Mouse (Mus musculus) cerebellum, adult 11 months (tissue): Measurements from ENCODE around the gene Prim2.

Experiments used
- DNase-seq: peaks from one replicate; pipeline ENCODE4 v3.0.0; 2022

Prim2 gene

GRCm38 (mm10) chr1:33536272-33537004, 133.2 kb downstream of the Prim2 start:
- no peak for DNase-seq

DNA sequence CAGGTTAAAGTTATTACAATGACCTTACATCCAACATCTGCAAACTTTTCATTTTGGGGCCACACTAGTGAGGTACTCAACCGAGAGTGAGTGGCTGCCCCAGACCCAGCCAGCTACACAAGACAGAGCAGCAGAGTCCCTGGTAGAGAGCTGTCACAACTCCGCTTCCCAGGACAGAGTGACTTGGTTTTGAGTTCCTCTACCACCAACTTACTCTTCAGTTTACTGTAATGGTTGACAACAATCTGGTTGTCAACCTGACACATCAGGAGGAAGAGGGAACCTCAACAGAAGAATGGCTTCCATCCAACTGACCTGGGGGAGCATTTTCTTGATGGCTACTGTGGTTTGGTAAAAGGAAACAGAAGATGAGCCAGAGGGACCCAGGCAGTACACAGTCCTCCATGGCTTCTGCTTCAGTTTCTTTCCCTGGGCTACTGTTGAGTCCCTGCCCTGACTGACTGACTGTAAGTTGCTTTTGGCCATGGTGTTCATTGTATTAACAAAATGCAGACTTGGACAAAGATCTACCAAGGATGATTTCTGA, 134.4 kb downstream of the Prim2 start:
- DNase-seq = no peak

- DNase-seq = no peak
Measured at GRCm38 (mm10) chr1:33531860-33532259, 137.7 kb downstream of the Prim2 start.

- no peak for DNase-seq
Measured at GRCm38 (mm10) chr1:33531097-33531856, 138.3 kb downstream of the Prim2 start.

GRCm38 (mm10) chr1:33530491-33530890, 139.1 kb downstream of the Prim2 start:
- DNase-seq = no peak

DNA sequence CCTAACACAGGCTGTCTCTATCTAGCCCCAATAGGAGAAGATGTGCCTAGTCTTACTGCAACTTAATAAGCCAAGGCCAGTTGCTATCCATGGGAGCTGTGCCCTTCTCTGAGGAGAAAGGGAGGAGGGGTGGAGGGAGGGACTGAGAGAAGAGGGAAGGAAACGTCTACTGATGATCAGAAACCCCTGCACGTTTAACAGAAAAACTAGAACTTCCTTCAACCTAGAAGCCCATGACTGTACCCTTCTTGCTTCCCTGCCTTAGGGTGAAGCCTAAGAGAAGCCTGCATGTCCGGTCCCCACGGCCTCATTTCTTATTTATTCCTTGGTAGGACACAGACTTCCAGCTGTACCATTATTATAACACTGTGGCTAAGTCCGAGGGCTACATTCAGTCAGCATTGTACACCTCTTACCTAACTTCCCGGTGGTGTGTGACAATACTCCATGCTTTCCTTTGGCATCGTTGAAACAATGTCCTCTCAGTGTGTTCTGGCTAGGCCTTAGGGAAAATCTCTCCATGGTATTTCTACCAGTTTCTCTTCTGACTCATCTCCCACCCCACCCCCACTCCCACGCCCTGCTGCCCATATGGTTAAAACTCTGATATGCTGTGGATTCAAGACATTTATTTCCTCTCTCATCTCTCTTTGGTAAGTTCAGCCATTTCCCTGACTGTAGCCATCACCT, 139.9 kb downstream of the Prim2 start:
- DNase-seq = no peak

- DNase-seq = no peak
Measured at GRCm38 (mm10) chr1:33527352-33527863, 142.2 kb downstream of the Prim2 start.

DNA sequence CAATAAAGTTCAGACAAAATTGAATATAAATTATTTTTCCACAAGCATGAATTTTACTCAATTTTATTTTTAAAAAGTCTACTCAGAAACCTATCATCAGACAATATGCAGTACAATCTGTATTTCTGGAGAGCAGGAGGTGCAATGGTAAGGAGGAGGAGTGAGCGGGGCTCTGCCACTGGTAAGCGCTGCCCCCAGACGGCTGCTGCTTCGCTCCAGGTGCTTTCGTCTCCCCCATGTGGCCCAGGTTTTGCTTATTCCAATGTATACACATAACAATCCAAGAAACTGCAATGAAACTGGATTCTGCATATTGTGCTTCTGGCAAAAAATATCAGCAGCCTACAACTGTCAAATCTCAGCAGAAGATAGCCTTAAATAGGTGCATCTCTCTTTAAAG, 146.4 kb downstream of the Prim2 start:
- DNase-seq = no peak

- DNase-seq = no peak
Measured at GRCm38 (mm10) chr1:33515124-33515523, 154.5 kb downstream of the Prim2 start.

DNA sequence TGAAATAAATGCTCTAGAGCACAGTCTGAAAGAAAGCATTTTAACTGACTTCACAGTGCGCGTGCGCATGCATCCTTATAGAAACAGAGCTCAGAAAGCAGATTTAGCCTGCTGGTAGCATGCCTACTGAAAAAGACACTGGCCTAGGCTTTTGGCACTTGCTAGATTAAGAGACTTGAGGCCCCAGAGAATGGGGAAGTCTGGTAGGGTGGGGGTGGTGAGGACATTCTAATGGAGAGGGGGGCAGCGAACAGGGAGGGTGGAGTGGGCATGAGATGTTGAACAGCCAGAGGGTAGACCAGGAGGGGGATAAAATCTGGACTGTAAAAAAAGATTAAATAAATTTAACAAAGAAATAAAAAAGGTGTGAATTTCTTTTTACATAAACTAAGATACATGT, 158.3 kb downstream of the Prim2 start:
- DNase-seq = no peak

DNA sequence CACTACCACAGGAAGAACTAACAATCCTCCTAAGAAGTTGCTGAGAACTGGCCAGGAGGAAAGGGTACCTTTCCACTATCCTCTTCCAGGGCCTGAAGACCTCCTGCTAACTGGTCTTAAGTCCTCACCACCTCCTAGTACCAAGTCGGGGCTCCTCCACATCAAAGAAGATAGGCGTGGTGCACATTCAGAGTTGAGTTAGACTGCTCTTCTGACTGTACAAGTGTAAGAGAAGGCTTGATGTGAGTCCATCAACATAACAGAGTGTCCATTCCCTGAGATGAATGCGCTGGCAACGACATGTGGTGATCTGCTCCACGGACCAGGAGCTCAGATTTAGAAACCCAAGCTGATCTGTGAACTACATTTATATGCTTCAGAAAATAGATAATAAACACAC, 165.2 kb downstream of the Prim2 start:
- no peak for DNase-seq

- DNase-seq = no peak
Measured at GRCm38 (mm10) chr1:33502890-33503289, 166.7 kb downstream of the Prim2 start.

DNA sequence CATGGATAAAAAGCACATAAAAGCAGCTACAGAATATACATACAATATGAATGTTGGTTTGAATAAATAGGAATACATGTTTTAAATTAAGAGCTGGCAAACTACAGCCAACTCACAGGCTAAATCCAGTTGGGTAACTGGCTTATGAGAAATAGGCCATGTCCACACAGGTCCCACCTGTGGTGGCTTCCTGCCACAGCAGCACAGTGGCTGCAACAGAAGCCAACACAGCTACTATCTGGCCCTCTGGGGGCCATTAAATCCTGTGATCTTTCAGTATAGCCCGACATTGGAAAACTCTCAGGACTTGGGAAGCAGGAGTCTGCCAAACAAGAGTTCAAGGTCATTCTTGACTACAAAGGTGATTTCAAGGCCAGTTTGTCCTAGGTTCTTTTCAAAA, 167.3 kb downstream of the Prim2 start:
- no peak for DNase-seq

GRCm38 (mm10) chr1:33500111-33500510, 169.5 kb downstream of the Prim2 start:
- DNase-seq = peak; percentile 13

GRCm38 (mm10) chr1:33499603-33500002, 170.0 kb downstream of the Prim2 start:
- peak; percentile 6 for DNase-seq

- no peak for DNase-seq
Measured at GRCm38 (mm10) chr1:33496128-33496527, 173.5 kb downstream of the Prim2 start.

DNA sequence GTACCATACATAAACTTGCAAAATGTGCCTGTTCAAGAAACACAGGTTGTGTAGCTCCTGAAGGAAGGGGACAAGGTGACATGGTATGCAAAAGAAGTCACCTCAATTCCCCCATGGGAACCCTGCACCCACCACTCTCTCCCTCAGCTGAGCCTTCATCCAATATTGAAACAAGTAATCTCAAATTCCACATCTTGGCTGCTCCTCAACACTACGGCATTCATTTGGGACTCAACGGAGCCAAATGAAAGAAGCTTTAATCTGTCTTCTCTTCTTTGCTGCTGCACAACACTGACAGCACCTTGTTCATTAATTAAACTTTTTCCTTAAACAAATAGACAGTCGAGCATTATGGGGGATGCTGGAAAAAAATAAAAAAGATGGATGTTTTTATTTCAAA, 174.0 kb downstream of the Prim2 start:
- DNase-seq = no peak

GRCm38 (mm10) chr1:33495203-33495553, 174.4 kb downstream of the Prim2 start:
- no peak for DNase-seq

DNA sequence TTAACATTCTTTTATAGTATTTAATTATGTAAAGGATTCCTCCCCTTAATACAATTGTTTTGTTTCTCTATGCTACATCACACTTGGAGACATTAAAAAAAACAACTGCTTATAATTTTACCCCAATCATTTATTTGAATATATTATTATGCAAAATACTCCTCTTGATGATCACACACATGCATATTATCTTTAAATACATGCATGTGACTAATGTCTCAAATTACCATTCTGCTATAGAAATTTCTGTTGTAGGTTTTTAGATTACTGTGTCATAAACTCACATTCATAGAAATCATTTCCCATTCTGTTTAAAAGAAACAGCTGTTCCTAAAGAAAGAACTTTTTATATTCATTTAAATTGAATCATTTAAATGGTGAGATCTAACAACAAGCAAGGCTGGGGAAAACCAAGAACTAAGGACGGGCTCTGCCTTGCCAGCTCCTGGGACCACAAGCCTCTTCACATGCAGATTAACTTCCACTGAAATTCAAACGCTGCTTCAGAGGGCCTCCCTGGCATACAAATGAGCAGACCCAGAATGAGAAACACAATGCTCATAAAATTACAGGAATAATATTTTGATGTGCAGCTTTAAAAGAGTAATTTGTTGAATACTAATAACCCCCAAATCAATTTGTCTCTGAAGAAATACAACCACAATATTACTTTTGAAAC, 174.9 kb downstream of the Prim2 start:
- no peak for DNase-seq

DNA sequence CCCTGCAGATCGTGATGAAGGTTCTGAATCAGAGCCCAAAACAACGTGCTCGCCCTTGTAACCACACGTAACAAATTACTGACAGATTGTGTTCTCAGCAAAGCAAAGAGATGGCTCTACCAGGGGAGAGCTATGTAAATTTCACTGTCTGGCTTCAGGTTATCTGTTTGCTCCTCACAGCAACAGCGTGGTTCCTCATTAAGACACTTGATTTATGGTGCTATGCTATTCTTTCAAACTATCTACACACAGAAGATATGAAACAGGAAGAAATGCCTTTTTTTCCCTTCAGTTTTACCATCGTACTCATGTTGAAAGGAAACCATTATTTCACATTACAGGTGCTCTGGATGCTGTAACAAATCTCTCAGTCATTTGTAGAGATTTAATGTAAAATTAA, 179.4 kb downstream of the Prim2 start:
- DNase-seq = no peak

GRCm38 (mm10) chr1:33488372-33488771, 181.2 kb downstream of the Prim2 start:
- DNase-seq = no peak

DNA sequence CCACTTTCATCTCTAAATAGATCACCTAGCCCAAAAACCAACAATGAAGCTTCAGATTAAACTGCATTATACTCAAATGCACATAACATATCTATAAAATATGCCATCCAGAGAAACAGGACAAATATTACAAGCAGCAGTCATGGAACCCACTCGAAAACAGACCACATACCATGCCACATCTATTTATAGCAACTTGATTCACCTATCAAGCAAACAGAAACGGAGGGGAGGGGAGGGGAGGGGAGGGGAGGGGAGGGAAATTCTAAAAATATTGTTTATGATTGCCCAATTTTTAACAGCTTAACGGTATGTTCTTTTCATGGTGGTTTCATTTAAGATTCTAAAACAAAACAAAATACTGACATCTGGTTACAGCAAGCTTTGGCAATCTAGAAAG, 185.8 kb downstream of the Prim2 start:
- DNase-seq = no peak

DNA sequence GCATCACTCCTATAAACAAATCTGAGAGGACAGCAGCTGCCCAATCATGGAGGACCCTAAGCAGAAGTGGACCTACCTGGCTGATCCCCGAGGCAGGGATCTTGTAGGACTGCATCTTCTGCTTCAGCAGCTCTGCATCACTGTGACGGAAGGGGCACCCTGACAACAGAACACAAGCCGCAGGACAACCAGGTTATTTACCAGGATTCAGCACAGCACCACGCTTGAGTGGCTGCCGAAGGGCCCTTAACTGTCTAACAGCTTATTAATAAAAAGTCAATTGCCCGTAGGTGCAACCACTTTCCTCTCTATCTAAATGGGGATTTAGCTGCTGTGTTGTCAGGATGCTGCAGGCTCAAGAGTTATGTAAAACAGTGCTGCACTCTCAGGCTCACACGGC, 189.2 kb downstream of the Prim2 start:
- no peak for DNase-seq
